Mouse (Mus musculus) spleen, adult 2 months (tissue): ENCODE measurements around the gene Ankrd63.

Experiments used
- CTCF ChIP-seq: fragments of 200-500 bp; IDR thresholded peaks from 2 replicates; pipeline ENCODE4 v1.5.1; 2011; ENCODE audit warnings: mild to moderate bottlenecking, inconsistent platforms; ENCODE audit not compliant: insufficient read depth, insufficient read length, insufficient replicate concordance; ENCODE audit errors: extremely low read depth
- POLR2A ChIP-seq: fragments of 200-500 bp; IDR thresholded peaks from 2 replicates; pipeline ENCODE4 v1.6.1; 2011; ENCODE audit warnings: low read depth, low read length, inconsistent platforms

GRCm38 (mm10) chr2:118687791-118688190 is 16.0 kb downstream of the Ankrd63 start:
- no peak for TF ChIP-seq POLR2A
- TF ChIP-seq CTCF: no peak
